Comparison of ENCODE assay signal across 8 mouse cellular contexts in the genomic region with DNA sequence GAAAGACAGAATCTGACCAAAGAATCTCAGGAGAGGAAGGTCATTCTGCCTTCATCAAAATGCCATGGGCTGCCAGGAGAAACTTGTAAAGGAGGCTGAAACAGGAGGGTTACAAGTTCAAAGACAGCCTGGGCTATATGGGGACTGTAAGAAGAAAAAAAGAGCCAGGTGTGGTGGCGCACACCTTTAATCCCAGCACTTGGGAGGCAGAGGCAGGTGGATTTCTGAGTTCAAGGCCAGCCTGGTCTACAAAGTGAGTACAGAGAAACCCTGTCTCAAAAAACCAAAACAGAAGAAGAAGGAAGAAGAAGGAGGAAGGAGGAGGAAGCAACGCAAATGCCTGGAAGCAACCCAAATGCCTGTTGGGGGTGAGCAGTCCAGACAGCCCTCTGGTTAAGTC. TPM values are rescaled to one million over a fixed set of nuclear protein-coding genes. Genes with fewer than 3 reads are reported as not detected.
DNase-seq lines count a peak whose midpoint lies in the region; ATAC-seq lines count a peak whose summit lies in the region.

TSS of gene Ctsh (plus strand) at position 301 of the 400 bp plus-strand sequence.

- H3K9ac ChIP-seq in intestine, embryonic 15.5 days: peak within 1 kb of the TSS; percentile 57

- peaks cover 4% of the 10 kb centered on the region; the same call in 1 of the 2 replicates for H3K4me1 ChIP-seq in intestine, embryonic 15.5 days (replicated peaks)

- intact Hi-C loops in gastrocnemius, postnatal 14 days (cut with DNase I; ENCODE audit: low total_unique reads): no loop called here

- H3K4me3 ChIP-seq in intestine, embryonic 15.5 days (replicated peaks): peak within 1 kb of the TSS; percentile 52

- H3K36me3 ChIP-seq in intestine, embryonic 15.5 days: no peaks in the 10 kb centered on the region

- ATAC-seq in intestine, embryonic 15.5 days: no peak
- no peak for ATAC-seq in megakaryocyte progenitor cell, adult 5-6 weeks (replicated peaks; ENCODE audit: poor library complexity)
- no peak for ATAC-seq in frontal cortex, adult (ENCODE audit: low TSS enrichment)

- 82% methylated on average over 2 of the region's 2 CpGs for WGBS in intestine, embryonic 15.5 days

- peak within 1 kb of the TSS; percentile 93 for H3K4me2 ChIP-seq in intestine, embryonic 15.5 days (replicated peaks)

- no peaks in the 10 kb centered on the region for H3K9me3 ChIP-seq in intestine, embryonic 15.5 days

- peak within 1 kb of the TSS; percentile 27; the same call in 1 of the 2 replicates for H3K27ac ChIP-seq in intestine, embryonic 15.5 days

- H3K27me3 ChIP-seq in intestine, embryonic 15.5 days (replicated peaks): no peaks in the 10 kb centered on the region

- no peak for DNase-seq in gastrocnemius, adult 18-20 months (ENCODE audit: low spot score)
- DNase-seq in gastrocnemius, adult 8-10 months (ENCODE audit: low spot score in 2 of 2): no peak
- no peak for DNase-seq in adrenal gland, postnatal 10 days
- DNase-seq in gastrocnemius, postnatal 14 days: no peak
- DNase-seq in spleen, adult 18-20 months: no peak

RNA-seq across cellular contexts. Expression of gene Ctsh, which starts in this region (rescaled TPM):
- 10 to 100 TPM; 10.2 to 10.8 TPM for total RNA-seq in gastrocnemius, adult 18-20 months (2021)
- total RNA-seq in gastrocnemius, adult 8-10 months (2022): 1 to 10 TPM; 5.3 to 9.3 (median 6.7) TPM
- 100 to 1,000 TPM in 1 of 2 experiments, 10 to 100 TPM in 1; 98.8 to 134 TPM for total RNA-seq in adrenal gland, postnatal 10 days (2021)
- 10 to 100 TPM; 20.9 to 22.6 TPM for total RNA-seq in gastrocnemius, postnatal 14 days (2021)
- 42.4 and 51.4 TPM in 2 replicates for polyA plus RNA-seq in intestine, embryonic 15.5 days (2015; fragmentation: Nextera tagmentation; extraction: Ambion mirVana)
- 78.9 and 96.1 TPM in 2 replicates for total RNA-seq in megakaryocyte progenitor cell, adult 5-6 weeks (2015)
- total RNA-seq in megakaryocyte progenitor cell, adult 5-6 weeks (2017): 44.7 and 52.8 TPM in 2 replicates
